Mouse (Mus musculus): Measurements from ENCODE around the gene Pax4. TPM values are rescaled to one million over a fixed set of nuclear protein-coding genes. Genes with fewer than 3 reads are reported as not detected.

Gene Pax4
- total and polyA plus RNA-seq, 2 experiments from 2014 or later = 0.37 TPM; not detected in 1

GRCm38 (mm10) chr6:28423767-28424695 is 25.1 kb downstream of the Pax4 start:
- peak; percentile 39 for ATAC-seq (ENCODE audit: low FRiP score)
- peak overlapping the region; percentile 80 for H3K27ac ChIP-seq (ENCODE audit: low read depth, low read length)
- 12% methylated on average over 37 of the region's 46 CpGs for WGBS
- H3K36me3 ChIP-seq (ENCODE audit: insufficient read depth, low read length) = peaks cover 14% of the 10 kb centered on the region
- peaks cover 24% of the 10 kb centered on the region for H3K4me1 ChIP-seq (ENCODE audit: insufficient read depth, low read length)
- peak overlapping the region; percentile 86 for H3K9ac ChIP-seq (replicated peaks; ENCODE audit: low read length, poor library complexity, severe bottlenecking)
- peak overlapping the region; percentile 62 for H3K4me2 ChIP-seq (ENCODE audit: low read depth, low read length, poor library complexity, severe bottlenecking)
- no peaks in the 10 kb centered on the region for H3K27me3 ChIP-seq (ENCODE audit: insufficient read depth, low read length)
- peak; percentile 41 for DNase-seq (ENCODE audit: low spot score)
- peak overlapping the region; percentile 88 for H3K4me3 ChIP-seq (ENCODE audit: low read depth, low read length)
- peak; percentile 43 for TF ChIP-seq CTCF (IDR thresholded peaks at IDR 0.05)
- H3K9me3 ChIP-seq (ENCODE audit: low read length) = no peaks in the 10 kb centered on the region

- Histone ChIP-seq H3K36me3 (ENCODE audit: insufficient read depth, low read length) (peaks cover 21% of the 10 kb centered on the region), H3K4me2 (ENCODE audit: low read depth, low read length, poor library complexity, severe bottlenecking) (peak within 1 kb of the TSS; percentile 62), H3K4me3 (ENCODE audit: low read depth, low read length) (peak within 1 kb of the TSS; percentile 88), H3K27ac (ENCODE audit: low read depth, low read length) (peak within 1 kb of the TSS; percentile 80), H3K4me1 (ENCODE audit: insufficient read depth, low read length) (peaks cover 24% of the 10 kb centered on the region), H3K9me3 (ENCODE audit: low read length) (no peaks in the 10 kb centered on the region), H3K9ac (replicated peaks; ENCODE audit: low read length, poor library complexity, severe bottlenecking) (peak within 1 kb of the TSS; percentile 86), H3K27me3 (ENCODE audit: insufficient read depth, low read length) (no peaks in the 10 kb centered on the region)
- DNase-seq (ENCODE audit: low spot score) = peak; percentile 89
- no peak for TF ChIP-seq CTCF (IDR thresholded peaks at IDR 0.05)
- peak; percentile 79 for ATAC-seq (ENCODE audit: low FRiP score)
- WGBS = under 1% methylated on average over 14 of the region's 42 CpGs
Observed at GRCm38 (mm10) chr6:28423313-28423712, 25.8 kb downstream of the Pax4 start, which contains the start of gene Arf5. Gene Arf5, plus strand, starts transcription at chr6:28423560.

GRCm38 (mm10) chr6:28422651-28423290 is 26.4 kb downstream of the Pax4 start:
- no peak overlapping the region for H3K9ac ChIP-seq (replicated peaks; ENCODE audit: low read length, poor library complexity, severe bottlenecking)
- no peak for TF ChIP-seq CTCF (IDR thresholded peaks at IDR 0.05)
- H3K27me3 ChIP-seq (ENCODE audit: insufficient read depth, low read length) = no peaks in the 10 kb centered on the region
- H3K27ac ChIP-seq (ENCODE audit: low read depth, low read length) = no peak overlapping the region
- H3K9me3 ChIP-seq (ENCODE audit: low read length) = no peaks in the 10 kb centered on the region
- 70% methylated on average over 15 of the region's 15 CpGs for WGBS
- peak overlapping the region; percentile 62 for H3K4me2 ChIP-seq (ENCODE audit: low read depth, low read length, poor library complexity, severe bottlenecking)
- peaks cover 26% of the 10 kb centered on the region for H3K36me3 ChIP-seq (ENCODE audit: insufficient read depth, low read length)
- ATAC-seq (ENCODE audit: low FRiP score) (no peak), DNase-seq (ENCODE audit: low spot score) (no peak)
- peaks cover 24% of the 10 kb centered on the region for H3K4me1 ChIP-seq (ENCODE audit: insufficient read depth, low read length)
- H3K4me3 ChIP-seq (ENCODE audit: low read depth, low read length) = peak overlapping the region; percentile 88; the same call in 1 of the 2 replicates

GRCm38 (mm10) chr6:28421469-28422000 is 27.6 kb downstream of the Pax4 start:
- peak overlapping the region; percentile 72 for H3K9ac ChIP-seq (replicated peaks; ENCODE audit: low read length, poor library complexity, severe bottlenecking)
- peak overlapping the region; percentile 84 for H3K4me3 ChIP-seq (ENCODE audit: low read depth, low read length)
- peaks cover 24% of the 10 kb centered on the region for H3K4me1 ChIP-seq (ENCODE audit: insufficient read depth, low read length)
- H3K27ac ChIP-seq (ENCODE audit: low read depth, low read length) = peak overlapping the region; percentile 38; the same call in 1 of the 2 replicates
- ATAC-seq (ENCODE audit: low FRiP score) = peak; percentile 85
- DNase-seq (ENCODE audit: low spot score) = peak; percentile 95
- peak overlapping the region; percentile 97 for H3K4me2 ChIP-seq (ENCODE audit: low read depth, low read length, poor library complexity, severe bottlenecking)
- H3K9me3 ChIP-seq (ENCODE audit: low read length) = no peaks in the 10 kb centered on the region
- peaks cover 31% of the 10 kb centered on the region for H3K36me3 ChIP-seq (ENCODE audit: insufficient read depth, low read length)
- under 1% methylated on average over 27 of the region's 27 CpGs for WGBS
- peak; percentile 82 for TF ChIP-seq CTCF (IDR thresholded peaks at IDR 0.05)
- H3K27me3 ChIP-seq (ENCODE audit: insufficient read depth, low read length) = no peaks in the 10 kb centered on the region

- peak overlapping the region; percentile 72 for H3K9ac ChIP-seq (replicated peaks; ENCODE audit: low read length, poor library complexity, severe bottlenecking)
- H3K27me3 ChIP-seq (ENCODE audit: insufficient read depth, low read length) = no peaks in the 10 kb centered on the region
- no peaks in the 10 kb centered on the region for H3K9me3 ChIP-seq (ENCODE audit: low read length)
- H3K36me3 ChIP-seq (ENCODE audit: insufficient read depth, low read length) = peaks cover 25% of the 10 kb centered on the region
- 0 out of 2 replicates have a peak overlapping the region, but pooled peaks have one; percentile 38 for H3K27ac ChIP-seq (ENCODE audit: low read depth, low read length)
- peak overlapping the region; percentile 97 for H3K4me2 ChIP-seq (ENCODE audit: low read depth, low read length, poor library complexity, severe bottlenecking)
- DNase-seq (ENCODE audit: low spot score) = no peak
- peak overlapping the region; percentile 84 for H3K4me3 ChIP-seq (ENCODE audit: low read depth, low read length)
- peaks cover 24% of the 10 kb centered on the region for H3K4me1 ChIP-seq (ENCODE audit: insufficient read depth, low read length)
- WGBS = 26% methylated on average over 13 of the region's 13 CpGs
- no peak for ATAC-seq (ENCODE audit: low FRiP score)
- TF ChIP-seq CTCF (IDR thresholded peaks at IDR 0.05) = no peak
Observed at GRCm38 (mm10) chr6:28420865-28421264, 28.3 kb downstream of the Pax4 start.

All from midbrain, postnatal 0 days (tissue).